Mouse (Mus musculus) c-Kit-negative CD71-positive TER-119-positive erythroid progenitor cells, embryonic 14.5 days (primary cell): ENCODE measurements around the gene Efl1.
A peak's percentile ranks its signal among the peaks of the same experiment; 100 is the strongest.
"Not testable (repeated sequence)": the region's sequence is repeated elsewhere in the genome, so short reads cannot be mapped to it uniquely, and the experiment has no call there.

Experiments
- DNase-seq: peaks from one replicate; pipeline ENCODE4 v3.0.0-alpha.2; 2013; ENCODE audit warnings: low read depth, low spot score

Efl1 gene

GRCm38 (mm10) chr7:82758521-82758920 lies 110.1 kb downstream of the Efl1 start:
- no peak for DNase-seq

GRCm38 (mm10) chr7:82759091-82759490 lies 110.7 kb downstream of the Efl1 start:
- DNase-seq = no peak

- DNase-seq = no peak
Measured at GRCm38 (mm10) chr7:82764951-82765350, 116.5 kb downstream of the Efl1 start.

GRCm38 (mm10) chr7:82766623-82767022 lies 118.2 kb downstream of the Efl1 start:
- DNase-seq = no peak

GRCm38 (mm10) chr7:82770207-82770606 lies 121.8 kb downstream of the Efl1 start:
- no peak for DNase-seq

- peak; percentile 5 for DNase-seq
Measured at GRCm38 (mm10) chr7:82770957-82771660, 122.7 kb downstream of the Efl1 start.

GRCm38 (mm10) chr7:82771661-82772021 lies 123.2 kb downstream of the Efl1 start:
- DNase-seq = not testable (repeated sequence)

GRCm38 (mm10) chr7:82772481-82772880 lies 124.1 kb downstream of the Efl1 start:
- no peak for DNase-seq

GRCm38 (mm10) chr7:82773150-82773549 lies 124.7 kb downstream of the Efl1 start:
- no peak for DNase-seq

- no peak for DNase-seq
Measured at GRCm38 (mm10) chr7:82773884-82774283, 125.5 kb downstream of the Efl1 start.

- DNase-seq = no peak
Measured at GRCm38 (mm10) chr7:82775090-82775489, 126.7 kb downstream of the Efl1 start.

GRCm38 (mm10) chr7:82783071-82783470 lies 134.7 kb downstream of the Efl1 start:
- DNase-seq = no peak

GRCm38 (mm10) chr7:82783693-82784092 lies 135.3 kb downstream of the Efl1 start:
- no peak for DNase-seq

GRCm38 (mm10) chr7:82785335-82785934 lies 137.0 kb downstream of the Efl1 start:
- DNase-seq = no peak

GRCm38 (mm10) chr7:82785970-82786647 lies 137.7 kb downstream of the Efl1 start:
- no peak for DNase-seq

GRCm38 (mm10) chr7:82792644-82793043 lies 144.2 kb downstream of the Efl1 start:
- DNase-seq = no peak

- DNase-seq = no peak
Measured at GRCm38 (mm10) chr7:82793111-82793510, 144.7 kb downstream of the Efl1 start.

GRCm38 (mm10) chr7:82794542-82794941 lies 146.1 kb downstream of the Efl1 start:
- DNase-seq = no peak

- no peak for DNase-seq
Measured at GRCm38 (mm10) chr7:82802206-82802605, 153.8 kb downstream of the Efl1 start.

- DNase-seq = no peak
Measured at GRCm38 (mm10) chr7:82808257-82808656, 159.8 kb downstream of the Efl1 start.

- no peak for DNase-seq
Measured at GRCm38 (mm10) chr7:82809126-82809525, 160.7 kb downstream of the Efl1 start.

GRCm38 (mm10) chr7:82810799-82811139 lies 162.4 kb downstream of the Efl1 start:
- no peak for DNase-seq
